Mouse (Mus musculus) thymus, adult 18-20 months (tissue): Measurements from ENCODE around the gene Ephb3.
"Not testable (repeated sequence)": the region's sequence is repeated elsewhere in the genome, so short reads cannot be mapped to it uniquely, and the experiment has no call there.

Experiments
- DNase-seq, 2 experiments: peaks; one replicate each; pipeline ENCODE4 v3.0.0; 2022; ENCODE audit warnings: mixed read lengths in 2 of 2

Ephb3 gene

GRCm38 (mm10) chr16:21204367-21205092 is at the start of gene Ephb3:
Ephb3 (plus strand) TSS chr16:21204755.
- peak; percentile 45 to 68 for DNase-seq

GRCm38 (mm10) chr16:21156261-21156660 is 48.3 kb upstream of the Ephb3 start:
- DNase-seq: not testable (repeated sequence)

GRCm38 (mm10) chr16:21159226-21159625 is 45.3 kb upstream of the Ephb3 start:
- not testable (repeated sequence) for DNase-seq

- DNase-seq: not testable (repeated sequence)
Observed at GRCm38 (mm10) chr16:21163423-21163822, 41.1 kb upstream of the Ephb3 start.

GRCm38 (mm10) chr16:21165343-21166220 is 39.0 kb upstream of the Ephb3 start:
- DNase-seq: not testable (repeated sequence)

- DNase-seq: no peak
Observed at GRCm38 (mm10) chr16:21168730-21169129, 35.8 kb upstream of the Ephb3 start.

GRCm38 (mm10) chr16:21175236-21175635 is 29.3 kb upstream of the Ephb3 start:
- no peak for DNase-seq

- DNase-seq: no peak
Observed at GRCm38 (mm10) chr16:21182108-21182507, 22.4 kb upstream of the Ephb3 start.

GRCm38 (mm10) chr16:21184697-21185096 is 19.9 kb upstream of the Ephb3 start:
- DNase-seq: no peak

- no peak for DNase-seq
Observed at GRCm38 (mm10) chr16:21187568-21187967, 17.0 kb upstream of the Ephb3 start.

- no peak for DNase-seq
Observed at GRCm38 (mm10) chr16:21188345-21188744, 16.2 kb upstream of the Ephb3 start.

GRCm38 (mm10) chr16:21191569-21191968 is 13.0 kb upstream of the Ephb3 start:
- DNase-seq: no peak

GRCm38 (mm10) chr16:21192509-21193354 is 11.8 kb upstream of the Ephb3 start:
- no peak for DNase-seq

- DNase-seq: no peak
Observed at GRCm38 (mm10) chr16:21194182-21194581, 10.4 kb upstream of the Ephb3 start.

GRCm38 (mm10) chr16:21195260-21195866 is 9.2 kb upstream of the Ephb3 start:
- DNase-seq: no peak

- DNase-seq: no peak
Observed at GRCm38 (mm10) chr16:21196576-21196975, 8.0 kb upstream of the Ephb3 start.

- no peak for DNase-seq
Observed at GRCm38 (mm10) chr16:21197542-21197941, 7.0 kb upstream of the Ephb3 start.

- DNase-seq: no peak
Observed at GRCm38 (mm10) chr16:21198006-21198405, 6.5 kb upstream of the Ephb3 start.

- no peak for DNase-seq
Observed at GRCm38 (mm10) chr16:21198529-21198928, 6.0 kb upstream of the Ephb3 start.

GRCm38 (mm10) chr16:21199426-21199825 is 5.1 kb upstream of the Ephb3 start:
- no peak for DNase-seq

- DNase-seq: no peak
Observed at GRCm38 (mm10) chr16:21202731-21203130, 1.8 kb upstream of the Ephb3 start.

GRCm38 (mm10) chr16:21205093-21205886 is 735 bp downstream of the Ephb3 start:
- DNase-seq: no peak
